Mouse (Mus musculus): ENCODE measurements around the gene Pdcd5.

Pdcd5 gene

DNA sequence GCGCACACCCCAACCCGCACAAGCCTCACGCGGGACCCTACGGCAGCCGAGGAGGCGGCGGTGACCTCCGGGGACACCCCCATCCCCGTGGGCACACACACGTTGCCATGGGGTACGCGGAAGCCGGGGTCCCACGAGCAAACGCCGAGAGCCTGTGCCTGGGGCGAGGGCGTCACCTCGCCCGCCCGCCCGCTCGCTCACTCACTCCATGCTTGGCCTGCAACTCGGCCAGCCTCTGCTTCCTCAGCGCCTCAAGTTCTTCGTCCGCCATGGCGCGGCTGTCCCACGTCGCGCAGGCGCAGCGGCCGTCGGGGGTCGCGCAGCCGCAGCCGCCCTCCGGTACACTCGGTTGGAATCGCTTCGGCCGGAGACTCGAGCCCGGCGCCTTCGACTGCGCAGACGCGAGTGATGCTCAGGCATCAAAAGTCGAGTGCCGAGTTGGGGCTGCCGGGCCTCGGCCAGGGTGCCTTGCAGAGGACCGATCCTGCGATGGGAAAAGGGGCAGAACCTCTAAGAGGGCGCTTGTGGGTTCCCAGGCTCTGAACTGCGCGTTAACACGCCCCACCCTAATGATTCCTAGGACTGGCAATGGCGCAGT is at the start of gene Pdcd5:
TSS of gene Pdcd5 (minus strand) at position 421 of the 598 bp plus-strand sequence.
- peak; percentile 98 for DNase-seq

DNA sequence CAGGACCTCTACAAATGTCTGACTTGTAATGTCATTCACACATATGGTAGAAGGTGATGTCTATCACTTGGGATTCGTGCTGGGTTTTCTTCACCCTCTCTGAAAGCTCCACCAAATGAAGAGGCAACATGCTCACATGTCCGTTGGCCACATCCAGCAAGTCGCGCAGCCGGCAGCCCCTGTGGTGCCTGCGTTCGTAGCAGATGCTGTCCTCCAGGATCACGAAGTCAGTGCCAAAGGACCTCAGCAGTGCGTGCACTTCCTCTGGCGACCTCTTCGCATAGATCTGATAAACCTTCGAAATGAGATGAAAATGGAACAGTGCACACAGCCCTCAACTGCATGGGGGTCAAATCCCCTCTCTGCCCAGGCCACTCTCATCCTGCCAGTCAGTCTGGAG is 45.3 kb upstream of the Pdcd5 start:
- DNase-seq, result no peak

DNA sequence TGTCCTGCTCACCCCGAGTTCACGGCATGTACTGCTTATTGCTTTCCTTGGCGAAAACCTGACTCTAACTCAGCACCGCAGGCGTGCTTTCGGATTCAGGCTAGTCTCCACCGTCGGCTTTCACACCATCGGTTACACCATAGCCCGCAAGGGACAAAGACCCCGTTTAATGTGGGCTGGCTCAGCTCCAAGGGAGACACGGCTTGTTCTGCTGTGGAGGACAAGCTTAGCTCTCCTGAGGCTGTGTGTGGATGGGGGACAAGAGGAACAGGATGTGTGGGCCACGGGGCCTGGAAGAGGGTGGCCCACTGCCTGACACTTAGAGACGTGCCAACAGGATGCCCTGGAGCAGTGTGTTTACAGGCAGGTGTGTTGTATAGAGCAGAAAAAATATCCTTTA is 44.8 kb upstream of the Pdcd5 start:
- no peak for DNase-seq

DNA sequence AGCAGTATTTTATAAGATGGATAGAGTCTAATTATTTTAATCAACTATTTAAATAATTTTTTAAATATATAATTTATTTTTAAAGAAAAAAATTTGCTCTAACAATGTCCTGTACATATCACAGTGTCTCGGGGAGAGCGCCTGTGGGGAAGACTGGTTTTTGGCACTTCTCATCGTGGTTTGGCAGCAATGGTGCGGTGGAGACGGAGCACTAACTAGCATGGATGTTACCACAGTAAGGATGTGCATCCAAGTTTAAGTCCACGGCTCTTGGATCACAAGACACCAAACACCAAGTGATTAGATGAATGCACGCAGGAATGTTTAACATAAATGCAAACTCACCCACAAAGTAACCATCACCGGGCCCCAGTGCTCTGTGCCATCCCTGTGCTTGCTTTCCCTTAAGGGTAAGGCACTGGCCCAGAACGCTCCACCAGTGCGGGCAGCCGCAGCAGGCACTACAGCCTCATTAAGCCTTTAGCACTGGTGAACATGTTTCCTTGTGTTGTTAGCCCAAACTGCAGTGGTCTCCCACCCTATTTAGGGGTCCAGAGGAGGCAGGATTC is 41.5 kb upstream of the Pdcd5 start:
- DNase-seq, result no peak

DNA sequence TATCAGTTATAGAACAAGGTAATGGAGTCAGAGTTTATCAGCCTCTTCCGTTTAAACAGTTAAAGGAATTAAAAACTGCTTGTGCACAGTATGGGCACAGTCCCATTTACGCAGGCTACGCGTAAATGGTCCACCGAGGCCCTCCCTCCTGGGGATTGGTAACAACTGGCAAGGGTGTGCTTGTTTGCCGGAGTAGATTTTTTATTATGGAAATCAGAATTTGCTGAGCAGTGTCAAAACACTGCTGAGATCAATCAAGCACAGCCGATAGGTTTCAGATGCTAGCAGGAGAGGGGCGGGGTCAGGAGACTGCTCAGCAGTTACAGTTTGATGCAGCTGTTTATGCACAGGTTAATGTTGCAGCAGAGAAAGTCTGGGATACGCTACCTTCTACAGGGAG is 41.0 kb upstream of the Pdcd5 start:
- DNase-seq, result no peak

DNA sequence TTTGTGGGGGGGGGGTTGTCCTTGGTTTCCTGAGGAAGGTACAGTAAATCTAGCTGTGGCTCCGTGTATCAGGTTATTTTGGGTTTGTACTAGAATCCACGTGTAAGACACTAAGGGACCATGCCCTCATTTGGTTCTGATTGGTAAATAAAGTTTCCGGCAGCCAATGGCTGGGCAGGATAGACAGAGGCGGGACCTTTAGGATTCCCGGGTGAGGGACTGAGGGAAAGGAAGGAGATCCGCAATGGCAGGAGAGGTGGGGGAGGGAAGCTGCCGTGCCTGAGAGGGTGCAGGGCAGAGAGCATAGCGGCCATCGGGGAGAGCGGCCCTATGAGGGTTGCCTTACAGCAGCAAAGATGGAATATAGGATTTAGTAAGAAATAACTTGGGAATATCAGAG is 39.9 kb upstream of the Pdcd5 start:
- DNase-seq, result no peak

DNA sequence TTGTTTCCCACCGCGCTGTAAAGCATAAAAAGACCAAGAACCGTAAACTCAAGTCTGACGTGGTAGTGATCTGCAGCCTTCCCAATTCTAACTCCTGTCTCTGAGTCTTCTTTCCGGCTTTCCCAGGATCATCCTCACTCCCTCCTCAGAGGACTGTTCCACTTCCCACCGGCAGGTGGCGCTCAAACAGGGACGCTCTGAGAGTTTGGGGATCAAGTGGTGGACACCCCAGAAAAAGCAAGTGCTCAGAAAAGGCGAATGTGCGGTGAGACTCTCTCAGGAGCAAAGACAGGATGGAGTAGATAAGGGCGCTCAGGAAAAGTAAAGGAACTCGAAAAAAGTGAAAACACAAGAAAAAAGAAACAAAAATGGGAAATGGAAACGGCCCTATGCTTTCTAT is 39.4 kb upstream of the Pdcd5 start:
- peak; percentile 61 for DNase-seq

DNA sequence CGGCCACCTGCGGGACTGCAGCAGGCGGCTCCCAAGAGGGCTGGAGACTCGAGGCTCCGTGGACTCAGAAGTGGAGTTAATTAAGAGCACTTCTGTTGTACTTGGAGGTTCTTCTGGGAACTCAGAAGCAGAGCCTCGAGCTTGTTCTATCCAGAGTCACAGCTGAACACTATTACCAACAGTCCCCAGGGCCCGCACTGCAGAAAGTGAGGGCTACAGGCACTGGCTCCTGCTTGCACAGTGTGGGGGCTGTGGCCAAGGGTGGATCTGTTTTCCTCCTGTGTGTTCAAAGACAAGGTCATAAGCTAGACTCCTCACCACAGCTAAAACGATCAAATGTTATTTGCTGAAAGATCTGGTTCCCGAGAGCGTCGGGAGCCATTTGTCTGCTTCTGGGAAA is 38.9 kb upstream of the Pdcd5 start:
- no peak for DNase-seq

DNA sequence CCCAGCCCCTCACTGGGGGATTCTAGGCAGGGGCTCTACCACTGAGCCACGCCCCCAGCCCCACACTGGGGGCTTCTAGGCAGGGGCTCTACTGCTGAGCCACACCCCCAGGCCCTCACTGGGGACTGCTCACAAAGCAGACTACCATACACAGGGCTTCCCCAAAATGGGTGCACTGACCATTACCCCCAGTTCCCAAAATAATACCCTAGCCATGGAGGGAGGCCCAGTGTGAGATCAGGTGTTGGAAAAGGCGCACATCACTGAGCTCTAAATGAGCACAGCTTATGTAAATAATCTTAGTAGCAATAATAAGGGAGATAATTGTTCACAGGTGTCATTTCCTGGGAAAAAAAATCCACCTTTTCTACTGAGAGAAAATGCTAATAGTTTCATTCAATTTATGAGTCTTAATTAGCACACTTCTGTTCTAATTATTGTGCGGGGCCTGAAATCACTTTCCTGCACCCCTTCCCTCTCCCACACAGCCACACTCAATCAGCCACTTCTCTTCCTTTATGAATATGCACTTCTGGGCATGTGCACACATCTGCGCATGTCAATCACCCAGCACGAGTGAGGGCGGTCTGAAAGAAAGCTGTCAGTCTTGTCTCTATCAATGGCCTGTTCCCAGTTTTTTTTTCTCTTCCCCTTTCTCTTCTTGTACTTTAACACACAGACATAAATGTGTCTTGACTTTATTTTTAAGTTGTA is 36.2 kb upstream of the Pdcd5 start:
- no peak for DNase-seq

DNA sequence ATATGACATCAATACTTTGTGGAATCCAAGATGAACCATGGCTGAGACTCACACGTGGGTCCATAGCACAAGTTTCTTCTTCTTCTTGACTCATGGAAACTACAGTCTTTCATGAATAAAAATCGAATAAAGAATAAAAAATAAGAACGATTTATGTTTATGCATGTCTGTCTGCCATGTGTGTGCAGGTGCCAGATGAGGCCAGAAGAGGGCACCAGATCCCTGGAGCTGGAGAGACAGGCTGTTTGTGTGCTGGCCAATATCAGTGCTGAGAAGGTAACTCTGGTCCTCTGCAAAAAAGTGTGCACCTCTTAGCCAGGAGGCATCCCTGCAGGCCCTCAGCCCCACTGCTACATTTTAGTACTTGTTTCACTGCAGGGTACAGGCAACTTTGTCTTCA is 34.2 kb upstream of the Pdcd5 start:
- no peak for DNase-seq

DNA sequence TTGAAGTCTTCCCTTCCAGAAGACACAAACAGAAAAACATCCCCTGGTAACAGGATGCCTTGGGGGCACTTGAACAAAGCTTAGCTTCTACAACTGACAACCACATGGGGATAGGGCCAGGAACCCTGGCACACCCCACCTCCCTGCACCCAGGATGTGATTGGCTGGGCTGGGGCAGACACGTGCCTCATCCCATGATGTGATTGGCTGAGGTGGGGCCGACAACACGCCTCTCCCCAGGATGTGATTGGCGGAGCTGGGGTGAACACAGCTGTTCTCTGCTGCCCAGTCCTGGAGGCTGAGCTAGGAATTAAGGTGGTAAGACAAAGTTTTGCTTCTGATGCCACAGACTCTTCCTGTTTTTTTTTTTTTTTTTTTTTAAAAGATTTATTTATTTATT is 31.7 kb upstream of the Pdcd5 start:
- DNase-seq, result no peak

DNA sequence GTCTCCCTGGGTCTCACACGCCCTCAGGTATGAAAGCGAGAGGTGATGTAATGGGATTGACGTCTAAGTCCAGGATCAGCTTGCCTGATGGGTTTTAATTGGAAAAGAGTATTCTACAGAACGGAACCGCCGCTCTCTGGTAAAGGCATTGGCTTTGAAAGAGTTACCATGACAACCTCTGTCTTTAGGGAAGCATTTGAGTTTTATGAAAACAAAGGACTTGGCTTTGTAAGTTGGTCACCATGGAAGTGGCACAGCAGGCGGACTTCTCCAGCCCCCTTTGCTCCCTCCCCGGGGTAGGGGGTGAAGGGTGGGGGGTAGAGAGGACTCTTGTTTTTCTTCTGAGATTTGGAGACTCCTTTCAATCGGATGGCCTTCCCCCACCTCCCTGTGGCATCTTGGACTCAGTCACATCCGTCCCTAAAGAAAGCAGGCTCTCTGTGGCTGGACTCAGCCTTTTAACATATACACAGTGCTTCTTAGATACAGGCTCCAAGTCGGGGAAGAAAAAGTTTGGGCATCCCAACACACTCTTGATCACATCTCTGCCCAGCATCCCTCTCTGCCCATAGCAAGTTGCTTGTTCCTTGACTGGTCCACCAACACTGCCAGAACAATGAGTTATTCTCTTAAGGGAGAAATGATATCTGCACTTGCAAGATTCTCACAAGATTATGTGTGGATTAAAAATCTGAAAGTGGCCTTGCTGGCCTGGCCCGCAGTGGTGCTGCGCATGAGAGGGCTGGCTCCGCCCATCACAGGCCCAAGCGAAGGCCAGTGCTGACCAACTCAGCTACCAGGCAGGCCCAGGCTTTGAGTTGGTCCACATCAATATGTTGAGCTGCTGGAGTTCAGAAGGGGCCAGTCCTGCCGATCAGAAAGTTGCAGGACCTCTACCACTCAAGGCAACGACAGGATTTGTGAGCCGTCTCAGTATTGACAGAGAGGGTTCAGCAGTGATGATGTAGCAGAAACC is 21.0 kb upstream of the Pdcd5 start:
- DNase-seq, result no peak

DNA sequence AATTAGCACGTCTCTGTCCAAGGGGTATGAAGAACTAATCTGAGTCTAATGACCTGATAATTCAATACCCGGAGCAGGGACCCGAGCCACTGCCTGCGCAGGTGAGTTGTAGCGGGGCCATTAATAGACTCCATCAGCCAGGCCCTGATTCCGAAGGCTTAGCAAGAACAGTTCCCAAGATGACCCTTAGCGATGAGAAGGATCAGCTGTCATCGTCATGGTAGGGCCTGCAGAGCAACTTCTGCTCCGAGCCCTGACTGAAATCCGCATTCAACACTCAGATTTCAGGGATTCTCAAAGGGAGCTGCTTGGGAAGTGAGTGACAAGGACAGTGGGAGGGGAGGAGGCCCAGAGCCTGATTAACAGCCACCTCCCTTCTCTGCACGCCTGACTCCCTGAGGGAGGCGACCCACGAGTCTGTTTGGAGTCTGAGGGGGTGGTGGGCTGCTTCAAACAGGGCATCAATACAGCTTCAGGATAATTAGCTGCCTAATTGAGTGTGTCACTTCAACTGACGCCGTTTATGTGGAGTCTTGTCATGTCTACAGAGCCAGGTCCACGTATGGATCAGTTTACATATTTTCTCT is 16.6 kb upstream of the Pdcd5 start:
- no peak for DNase-seq

DNA sequence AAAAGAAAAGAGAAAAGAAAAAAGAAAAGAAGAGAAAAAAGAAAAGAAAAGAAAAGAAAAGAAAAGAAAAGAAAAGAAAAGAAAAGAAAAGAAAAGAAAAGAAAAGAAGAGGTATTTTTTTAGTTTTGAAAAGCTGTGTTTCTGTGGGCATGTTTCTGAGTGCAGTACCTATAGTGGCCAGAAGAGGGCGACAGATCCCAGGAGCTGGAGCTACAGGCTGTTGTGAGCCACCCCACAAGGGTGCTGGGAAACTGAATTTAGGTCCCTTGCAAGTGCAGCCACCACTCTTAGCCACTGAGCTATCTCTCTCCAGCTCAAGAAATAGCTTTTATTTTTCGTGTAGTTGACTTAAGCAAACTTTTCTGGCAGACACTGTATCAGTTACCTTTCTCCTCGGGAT is 11.9 kb upstream of the Pdcd5 start:
- DNase-seq, result no peak

DNA sequence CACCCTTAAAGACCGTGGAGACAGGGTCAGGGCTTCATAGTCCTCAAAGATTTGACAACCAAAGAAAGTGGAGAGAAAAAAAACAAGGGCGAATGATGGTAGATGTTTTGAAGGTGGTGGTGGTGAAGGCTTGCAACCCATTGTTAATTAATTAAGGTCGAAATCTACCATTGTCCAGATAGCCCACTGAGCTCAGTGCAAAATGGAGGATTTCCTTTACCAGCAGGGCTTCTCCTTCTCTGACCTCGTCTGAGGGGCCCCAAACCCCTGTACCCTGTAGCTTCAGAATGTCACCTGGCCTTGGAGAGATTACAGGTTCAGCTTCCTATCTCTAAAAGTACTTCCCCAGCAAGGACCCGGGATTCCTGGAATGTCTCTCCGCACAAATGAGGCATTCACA is 10.5 kb upstream of the Pdcd5 start:
- no peak for DNase-seq

DNA sequence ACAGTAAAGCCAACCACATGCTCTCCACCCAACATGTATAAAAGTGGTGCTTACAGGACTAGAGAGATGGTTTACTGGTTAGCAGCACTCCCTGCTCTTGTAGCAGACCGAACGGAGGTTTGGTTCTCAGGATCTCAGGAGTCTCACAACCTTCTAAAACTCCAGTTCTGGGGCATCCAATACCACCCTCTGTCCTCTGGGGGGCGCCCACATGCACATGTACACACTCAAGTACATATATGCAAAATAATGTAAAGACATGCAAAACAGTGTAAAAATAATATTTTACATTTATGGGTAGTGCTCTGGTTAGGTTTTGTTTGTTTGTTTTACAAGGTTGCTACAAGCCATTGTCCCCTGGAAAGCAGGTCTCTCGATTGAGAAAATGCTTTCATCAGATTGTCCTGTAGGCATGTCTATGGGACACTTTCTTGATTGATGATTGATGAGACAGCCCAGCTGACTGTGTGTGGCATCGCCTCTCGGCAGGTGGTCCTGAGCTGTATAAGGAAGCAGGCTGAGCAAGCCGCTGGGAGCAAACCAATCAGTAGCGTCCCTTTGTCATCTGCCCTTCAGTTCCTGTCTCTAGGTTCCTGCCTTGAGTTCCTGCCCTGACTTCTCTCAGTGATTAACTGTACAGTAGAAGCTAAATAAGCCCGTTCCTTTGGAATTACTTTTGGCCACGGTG is 4.4 kb upstream of the Pdcd5 start:
- no peak for DNase-seq

DNA sequence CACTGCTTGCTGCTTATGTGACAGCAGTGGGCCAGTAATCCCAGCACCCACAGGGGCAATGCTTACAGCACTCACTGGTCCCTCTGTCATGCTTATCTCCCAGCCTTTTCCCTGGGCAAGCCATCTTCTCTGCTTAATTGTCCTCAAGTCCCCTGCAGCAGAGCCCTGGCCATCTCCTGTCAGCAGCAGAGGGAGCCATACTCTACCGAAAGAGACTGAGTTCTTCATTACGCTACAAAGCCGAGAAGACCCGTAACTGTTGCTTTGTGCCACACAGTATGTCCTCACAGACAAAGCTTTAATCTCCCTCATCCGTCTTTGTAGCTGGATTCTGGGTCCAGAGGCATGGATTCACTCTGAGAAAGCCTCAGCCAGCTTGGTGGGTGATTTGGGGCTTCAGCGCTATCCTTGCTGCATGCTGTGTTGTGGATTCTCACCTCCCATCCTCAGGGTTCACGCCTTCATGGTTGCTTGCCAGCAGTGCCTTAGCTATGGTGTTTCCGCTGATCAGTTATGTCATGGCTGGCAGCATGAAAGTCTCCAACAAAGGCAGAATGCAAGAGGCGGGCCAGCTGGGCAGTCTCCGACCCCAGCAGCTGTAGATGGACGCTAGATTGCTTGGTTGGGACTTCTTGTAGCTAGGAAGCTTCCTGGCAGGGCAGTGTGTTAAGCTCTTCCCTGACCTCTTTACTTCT is 3.5 kb upstream of the Pdcd5 start:
- DNase-seq, result peak; percentile 47

DNA sequence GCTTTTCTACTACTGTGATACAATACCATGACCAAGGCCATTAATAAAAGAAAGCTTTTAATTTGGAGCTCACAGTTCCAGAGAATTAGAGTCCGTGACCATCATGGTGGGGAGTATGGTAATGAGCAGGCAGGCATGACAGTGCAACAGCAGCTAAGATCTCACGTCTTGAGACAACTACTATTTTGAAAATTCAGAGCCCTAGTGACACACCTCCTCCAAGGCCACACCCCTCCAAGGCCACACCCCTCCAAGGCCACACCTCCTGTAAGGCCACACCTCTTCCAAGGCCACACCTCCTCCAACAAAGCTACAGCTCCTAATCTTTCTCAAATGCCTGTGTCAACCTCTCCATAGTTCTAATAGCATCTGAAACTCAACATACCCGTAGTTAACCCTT is 1.8 kb upstream of the Pdcd5 start:
- DNase-seq, result no peak

DNA sequence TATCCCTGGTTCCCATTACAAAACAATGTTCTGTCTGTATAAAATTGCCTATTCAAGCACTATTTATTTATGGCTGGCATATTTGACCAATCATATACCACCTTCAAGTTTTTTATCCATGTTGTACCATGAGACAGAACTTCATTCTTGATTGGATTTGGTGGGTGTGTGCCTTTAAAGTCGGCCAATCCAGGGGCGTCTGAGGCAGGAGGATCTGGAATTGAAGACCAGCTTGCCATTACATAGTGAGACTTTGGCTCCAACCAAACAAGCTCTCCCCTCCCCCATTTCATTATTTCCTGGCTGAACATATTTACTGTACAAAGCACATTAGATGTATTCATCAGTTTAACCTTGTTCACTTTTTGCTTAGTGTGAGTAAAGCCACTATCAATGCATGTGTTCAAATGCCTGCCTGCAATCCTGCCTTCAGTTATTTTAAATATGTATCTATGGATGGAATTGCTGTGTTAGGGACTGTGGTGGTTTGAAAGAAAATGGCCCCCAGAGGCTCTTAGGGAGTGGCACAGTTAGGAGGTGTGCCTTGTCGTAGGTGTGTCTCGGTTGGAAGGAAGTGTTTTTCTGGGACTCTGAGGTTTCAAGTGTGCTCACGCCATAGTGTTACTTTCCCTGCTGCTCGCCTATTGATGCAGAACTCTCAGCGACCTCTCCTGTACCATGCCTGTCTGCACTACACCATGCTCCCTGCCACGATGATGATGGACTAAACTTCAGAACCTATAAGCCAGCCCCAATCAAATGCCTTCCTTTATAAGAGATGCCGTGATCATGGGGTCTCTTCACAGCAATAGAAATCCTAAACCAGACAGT is 1.1 kb upstream of the Pdcd5 start:
- DNase-seq, result no peak

DNA sequence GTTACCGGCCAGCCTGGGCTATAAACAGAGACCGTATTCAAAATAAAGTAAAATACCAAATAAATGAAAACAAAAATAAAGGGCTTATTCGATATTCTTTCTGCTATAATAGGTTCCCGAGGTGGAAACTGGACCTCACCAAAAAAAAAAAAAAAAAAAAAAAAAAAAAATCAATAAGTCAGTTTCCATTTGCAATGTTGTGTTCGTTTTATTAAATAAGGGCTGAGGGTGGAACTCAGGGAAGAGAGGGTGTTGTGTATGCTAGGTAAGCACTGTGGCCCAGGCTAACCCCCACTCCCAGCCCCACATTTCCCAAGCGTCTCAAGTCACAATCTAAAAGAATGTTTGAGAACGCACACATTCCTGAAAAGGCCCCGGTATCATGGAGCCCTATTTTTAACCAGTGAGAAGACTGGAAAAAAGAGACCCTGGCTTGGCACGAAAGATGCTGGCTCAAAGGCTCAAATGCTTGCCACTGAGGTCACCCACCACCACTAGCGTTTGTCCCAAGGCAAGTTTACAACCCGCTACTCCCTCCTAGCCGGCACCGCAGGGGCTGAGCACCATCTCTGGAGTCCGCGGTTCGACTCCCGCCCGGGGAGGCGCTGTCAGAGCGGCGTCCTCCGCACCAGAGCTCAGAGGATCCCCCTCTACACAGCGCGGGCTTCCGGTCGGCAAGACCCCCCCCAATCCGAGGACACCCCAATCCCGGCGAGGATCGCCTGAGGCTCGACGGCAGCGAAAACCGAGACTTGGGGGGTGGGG is 822 bp downstream of the Pdcd5 start:
- DNase-seq, result no peak
